Mouse (Mus musculus): ENCODE measurements around the gene Nus1. TPM values are rescaled to one million over a fixed set of nuclear protein-coding genes. Genes with fewer than 3 reads are reported as not detected.
A peak's percentile ranks its signal among the peaks of the same experiment; 100 is the strongest.

Nus1 gene
- total RNA-seq, 4 experiments from 2014 or later = 55.9 to 75.5 (median 64.1) TPM

GRCm38 (mm10) chr10:52417998-52418860, 882 bp downstream of the Nus1 start:
- peak in 1 of 2 experiments; percentile 25 for DNase-seq (ENCODE audit: low spot score in 2 of 2)

- no peak for DNase-seq (ENCODE audit: low spot score in 2 of 2)
Measured at GRCm38 (mm10) chr10:52418931-52419330, 1.6 kb downstream of the Nus1 start.

- no peak for DNase-seq (ENCODE audit: low spot score in 2 of 2)
Measured at GRCm38 (mm10) chr10:52419402-52419801, 2.1 kb downstream of the Nus1 start.

GRCm38 (mm10) chr10:52420526-52420925, 3.2 kb downstream of the Nus1 start:
- DNase-seq (ENCODE audit: low spot score in 2 of 2) = no peak

- DNase-seq (ENCODE audit: low spot score in 2 of 2) = no peak
Measured at GRCm38 (mm10) chr10:52421716-52422115, 4.4 kb downstream of the Nus1 start.

- no peak for DNase-seq (ENCODE audit: low spot score in 2 of 2)
Measured at GRCm38 (mm10) chr10:52423097-52423496, 5.8 kb downstream of the Nus1 start.

- no peak for DNase-seq (ENCODE audit: low spot score in 2 of 2)
Measured at GRCm38 (mm10) chr10:52426314-52426980, 9.1 kb downstream of the Nus1 start.

GRCm38 (mm10) chr10:52427634-52428415, 10.5 kb downstream of the Nus1 start:
- DNase-seq (ENCODE audit: low spot score in 2 of 2) = no peak

- no peak for DNase-seq (ENCODE audit: low spot score in 2 of 2)
Measured at GRCm38 (mm10) chr10:52430953-52431352, 13.6 kb downstream of the Nus1 start.

- DNase-seq (ENCODE audit: low spot score in 2 of 2) = no peak
Measured at GRCm38 (mm10) chr10:52434836-52435235, 17.5 kb downstream of the Nus1 start.

- DNase-seq (ENCODE audit: low spot score in 2 of 2) = no peak
Measured at GRCm38 (mm10) chr10:52460614-52461013, 43.3 kb downstream of the Nus1 start.

- DNase-seq (ENCODE audit: low spot score in 2 of 2) = peak; percentile 19 to 32
Measured at GRCm38 (mm10) chr10:52463941-52464739, 46.8 kb downstream of the Nus1 start.

- peak in 1 of 2 experiments; percentile 4 for DNase-seq (ENCODE audit: low spot score in 2 of 2)
Measured at GRCm38 (mm10) chr10:52471520-52471919, 54.2 kb downstream of the Nus1 start.

Other genes with a start within 250 kb of the Nus1 start
- under 1 TPM in 1 of 4 experiments, not detected in 3; 0.05 TPM for gene Ros1, start 222.3 kb upstream of the Nus1 start, total RNA-seq (2022)
- 1 to 10 TPM; 6.8 to 8.2 (median 7.7) TPM for gene Dcbld1, start 183.9 kb upstream of the Nus1 start, total RNA-seq (2022)
- gene Gm26741, start 58.8 kb upstream of the Nus1 start, total RNA-seq (2022) = not detected
- 10 to 100 TPM; 35.3 to 40.5 (median 39.4) TPM for gene Gopc, start 35.4 kb upstream of the Nus1 start, total RNA-seq (2022)
- not detected for gene Nepn, start 28.6 kb upstream of the Nus1 start, total RNA-seq (2022)